Comparison of ENCODE assay signal across 9 mouse cellular contexts in the genomic region with DNA sequence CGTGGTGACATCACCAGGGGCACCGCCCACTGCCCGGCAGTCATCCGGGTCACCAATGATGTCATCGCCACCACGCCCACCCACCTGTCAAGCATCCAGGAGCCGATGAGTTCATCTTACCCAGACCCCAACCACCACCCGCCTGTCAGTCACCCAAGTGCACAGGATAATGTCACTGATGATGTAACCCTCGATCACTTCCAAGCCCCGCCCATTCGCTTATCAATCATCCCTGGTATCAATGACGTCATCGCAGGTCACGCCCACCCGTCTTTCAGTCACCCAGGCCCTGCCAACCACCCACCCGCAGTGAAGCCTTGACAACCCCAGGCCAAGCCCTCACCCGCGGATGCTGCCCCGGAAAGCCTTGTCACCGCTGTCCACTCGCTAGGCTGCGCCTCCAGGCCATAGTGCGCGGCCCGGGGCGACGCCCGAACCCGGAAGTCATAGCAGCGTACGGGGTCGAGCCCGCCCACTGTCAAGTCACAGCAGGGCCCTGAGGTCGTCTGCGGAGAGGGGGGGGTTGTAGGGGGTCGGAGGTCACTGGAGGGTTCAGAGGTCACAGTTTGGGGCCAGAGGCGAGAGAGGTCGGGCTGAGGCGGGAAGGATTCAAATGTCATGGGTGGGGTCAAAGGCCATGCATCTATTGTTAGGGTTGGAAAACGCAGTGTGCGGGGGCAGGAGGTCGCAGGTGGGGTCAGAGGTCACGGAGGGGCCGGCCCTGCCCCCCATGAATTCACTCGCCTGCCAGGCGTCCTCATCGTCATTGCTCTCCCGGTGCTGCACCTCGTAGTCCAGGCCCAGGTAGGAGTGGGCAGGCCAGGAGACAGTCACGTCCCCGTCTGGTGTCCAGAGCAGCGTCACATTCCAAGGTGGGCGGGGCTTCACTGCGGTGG. TPM values are rescaled to one million over a fixed set of nuclear protein-coding genes. Genes with fewer than 3 reads are reported as not detected.
DNase-seq lines count a peak whose midpoint lies in the region; ATAC-seq and TF ChIP-seq lines count a peak whose summit lies in the region.
"Had no signal": no experiment of that assay in that cellular context is flagged by ENCODE, and none has a peak within 500 bp of the region (broad histone marks: within the 10 kb centered on the region; RNA-seq: fewer than 3 reads in every experiment).

No protein-coding gene starts in this region.

- intact Hi-C loops in heart, postnatal 10 days (cut with DNase I) = loop anchor here (10.0 kb wide), 1 partner anchor 309 kb away; no protein-coding TSS in a partner anchor

- H3K9me3 ChIP-seq in ES-Bruce4 (replicated peaks; ENCODE audit: control insufficient read depth, insufficient read depth, low read length, poor library complexity, severe bottlenecking) = no peaks in the 10 kb centered on the region
- peaks cover 24% of the 10 kb centered on the region for H3K9me3 ChIP-seq in embryonic facial prominence, embryonic 11.5 days (replicated peaks; ENCODE audit: control insufficient read depth, low read length)
- H3K9me3 ChIP-seq in midbrain, embryonic 11.5 days (ENCODE audit: control insufficient read depth, low read length) = peaks cover 40% of the 10 kb centered on the region

- ATAC-seq in cerebellum, adult (ENCODE audit: insufficient number of reproducible peaks, low FRiP score, low TSS enrichment) = no peak
- no peak for ATAC-seq in embryonic facial prominence, embryonic 11.5 days (replicated peaks; ENCODE audit: insufficient number of reproducible peaks, low FRiP score, low TSS enrichment, low read depth)
- peak; percentile 2; the same call in 1 of the 2 replicates for ATAC-seq in midbrain, embryonic 11.5 days (ENCODE audit: low FRiP score)

- no peak for TF ChIP-seq CTCF in ES-Bruce4 (IDR thresholded peaks at IDR 0.05; ENCODE audit: low read depth, low read length)

- peak overlapping the region; percentile 24 for H3K9ac ChIP-seq in ES-Bruce4 (ENCODE audit: low read depth, poor library complexity, severe bottlenecking)
- no peak overlapping the region for H3K9ac ChIP-seq in embryonic facial prominence, embryonic 11.5 days (replicated peaks; ENCODE audit: low read length)
- no peak overlapping the region for H3K9ac ChIP-seq in midbrain, embryonic 11.5 days (ENCODE audit: low read length)

- no peaks in the 10 kb centered on the region for H3K27me3 ChIP-seq in ES-Bruce4 (ENCODE audit: control insufficient read depth, insufficient read depth, low read length, poor library complexity, severe bottlenecking)
- H3K27me3 ChIP-seq in embryonic facial prominence, embryonic 11.5 days (ENCODE audit: control insufficient read depth, insufficient read depth, low read length) = no peaks in the 10 kb centered on the region
- H3K27me3 ChIP-seq in midbrain, embryonic 11.5 days (ENCODE audit: control insufficient read depth, insufficient read depth, low read length) = no peaks in the 10 kb centered on the region
- H3K27me3 ChIP-seq: Patski had no signal

- peak; percentile 91 for DNase-seq in cerebellum, adult 11-12 months
- no peak for DNase-seq in embryonic facial prominence, embryonic 11.5 days (ENCODE audit: low spot score)
- DNase-seq in heart, postnatal 10 days = peak; percentile 18 to 27
- peak; percentile 52 to 56 for DNase-seq in layer of hippocampus, postnatal 10 days (ENCODE audit: low spot score in 2 of 2)
- no peak for DNase-seq in midbrain, embryonic 11.5 days (ENCODE audit: low spot score, missing footprints)
- peak; percentile 25 to 44 for DNase-seq in thymus, postnatal 10 days (ENCODE audit: low spot score in 2 of 2)

- peak overlapping the region; percentile 62 for H3K27ac ChIP-seq in ES-Bruce4 (ENCODE audit: insufficient read depth, low read length)
- H3K27ac ChIP-seq in embryonic facial prominence, embryonic 11.5 days (replicated peaks; ENCODE audit: low read depth, low read length) = peak overlapping the region; percentile 67; the same call in 1 of the 2 replicates
- H3K27ac ChIP-seq in midbrain, embryonic 11.5 days (ENCODE audit: low read depth, low read length) = no peak overlapping the region

- peak overlapping the region; percentile 72 for H3K4me3 ChIP-seq in ES-Bruce4 (ENCODE audit: low read depth, low read length)
- peak overlapping the region; percentile 58 for H3K4me3 ChIP-seq in embryonic facial prominence, embryonic 11.5 days (ENCODE audit: low read depth, low read length)
- peak overlapping the region; percentile 56 for H3K4me3 ChIP-seq in midbrain, embryonic 11.5 days (ENCODE audit: low read depth, low read length)

- H3K36me3 ChIP-seq in ES-Bruce4 (ENCODE audit: control insufficient read depth, insufficient read depth, low read length, poor library complexity, severe bottlenecking) = no peaks in the 10 kb centered on the region
- H3K36me3 ChIP-seq in embryonic facial prominence, embryonic 11.5 days (replicated peaks; ENCODE audit: control insufficient read depth, insufficient read depth, low read depth, low read length) = no peaks in the 10 kb centered on the region
- peaks cover 3% of the 10 kb centered on the region; the same call in 1 of the 2 replicates for H3K36me3 ChIP-seq in midbrain, embryonic 11.5 days (ENCODE audit: control insufficient read depth, insufficient read depth, low read length)

- TF ChIP-seq EP300 in ES-Bruce4 (IDR thresholded peaks at IDR 0.05; ENCODE audit: insufficient read depth, low read depth, low read length) = no peak

- H3K4me1 ChIP-seq in ES-Bruce4 (ENCODE audit: control insufficient read depth, insufficient read depth, low read length) = no peaks in the 10 kb centered on the region
- no peaks in the 10 kb centered on the region for H3K4me1 ChIP-seq in embryonic facial prominence, embryonic 11.5 days (ENCODE audit: control insufficient read depth, insufficient read depth, low read length)
- no peaks in the 10 kb centered on the region for H3K4me1 ChIP-seq in midbrain, embryonic 11.5 days (ENCODE audit: control insufficient read depth, insufficient read depth, low read length)

- WGBS in embryonic facial prominence, embryonic 11.5 days = 76% methylated on average over 54 of the region's 54 CpGs
- 79% methylated on average over 54 of the region's 54 CpGs for WGBS in midbrain, embryonic 11.5 days

- TF ChIP-seq POLR2A in ES-Bruce4 (IDR thresholded peaks at IDR 0.05; ENCODE audit: insufficient read depth, low read length) = no peak

- no peak overlapping the region for H3K4me2 ChIP-seq in embryonic facial prominence, embryonic 11.5 days (ENCODE audit: low read depth, low read length)
- H3K4me2 ChIP-seq in midbrain, embryonic 11.5 days = peak overlapping the region; percentile 34; the same call in 1 of the 2 replicates

RNA-seq across cellular contexts. Expression of gene Crlf2, which starts 2.9 kb away (rescaled TPM):
- 9.4 and 15.6 TPM in 2 replicates for polyA plus RNA-seq in ES-Bruce4 (2011; ENCODE audit: insufficient read depth, insufficient read length, low read depth, missing spikeins)
- 1.9 and 2.6 TPM in 2 replicates for polyA plus RNA-seq in embryonic facial prominence, embryonic 11.5 days (2014; fragmentation: Nextera tagmentation; extraction: Ambion mirVana)
- 10 to 100 TPM; 15.3 to 17.7 TPM for total RNA-seq in heart, postnatal 10 days (2021)
- total RNA-seq in layer of hippocampus, postnatal 10 days (2021) = 10 to 100 TPM; 33.3 to 43.0 TPM
- polyA plus RNA-seq in midbrain, embryonic 11.5 days (2014; fragmentation: Nextera tagmentation; extraction: Ambion mirVana) = 2.4 and 2.9 TPM in 2 replicates

Comparison
In these comparisons a context has a peak if more than half of its experiments do, and no peak if none do; other contexts are left out.
1. DNase-seq: peak in cerebellum, adult 11-12 months (single experiment), heart, postnatal 10 days (2 of 2), layer of hippocampus, postnatal 10 days (2 of 2) and thymus, postnatal 10 days (2 of 2); none in embryonic facial prominence, embryonic 11.5 days (single experiment) and midbrain, embryonic 11.5 days (single experiment).
2. Peak in every context shown above with its lines, with median percentiles within 50 percentile points of each other: H3K4me3 ChIP-seq.